Mouse (Mus musculus) hindbrain, embryonic 14.5 days (tissue): Measurements from ENCODE around the gene Epha2. TPM values are rescaled to one million over a fixed set of nuclear protein-coding genes. Genes with fewer than 3 reads are reported as not detected.

Experiments
- ATAC-seq: fragments of 200-750 bp; cut with Nextera tagmentation; 2 replicates; pipeline ENCODE4 v1.8.0; 2017; ENCODE audit warnings: moderate number of reproducible peaks, mild to moderate bottlenecking, moderate TSS enrichment, moderate library complexity; ENCODE audit not compliant: low FRiP score
- DNase-seq: peaks from one replicate; pipeline ENCODE4 v3.0.0-alpha.2; 2015; ENCODE audit warnings: low spot score
- H3K27ac ChIP-seq: fragments of 300-500 bp; sonication (generic); 2 replicates; pipeline ENCODE4 v1.5.1; 2014; ENCODE audit warnings: mild to moderate bottlenecking, moderate library complexity
- H3K27me3 ChIP-seq: fragments of 300-500 bp; sonication (generic); 2 replicates; pipeline ENCODE4 v1.6.1; 2014; ENCODE audit warnings: mild to moderate bottlenecking, low read length, mixed read lengths; ENCODE audit not compliant: control insufficient read depth, insufficient read depth
- H3K36me3 ChIP-seq: fragments of 300-500 bp; sonication (generic); replicated peaks from 2 replicates; pipeline ENCODE4 v1.6.1; 2014; ENCODE audit not compliant: control insufficient read depth, insufficient read depth
- H3K4me1 ChIP-seq: fragments of 300-500 bp; sonication (generic); replicated peaks from 2 replicates; pipeline ENCODE4 v1.6.1; 2014; ENCODE audit warnings: antibody characterized with exemption, low read length, mixed read lengths; ENCODE audit not compliant: control insufficient read depth, insufficient read depth
- H3K4me2 ChIP-seq: fragments of 300-500 bp; sonication (generic); replicated peaks from 2 replicates; pipeline ENCODE4 v1.6.1; 2014; ENCODE audit warnings: mild to moderate bottlenecking, moderate library complexity
- H3K4me3 ChIP-seq: fragments of 300-500 bp; sonication (generic); replicated peaks from 2 replicates; pipeline ENCODE4 v1.5.1; 2014; ENCODE audit warnings: mild to moderate bottlenecking, low read length
- H3K9ac ChIP-seq: fragments of 300-500 bp; sonication (generic); 2 replicates; pipeline ENCODE4 v1.6.1; 2014
- H3K9me3 ChIP-seq: fragments of 300-500 bp; sonication (generic); 2 replicates; pipeline ENCODE4 v1.6.1; 2016; ENCODE audit warnings: low read length; ENCODE audit not compliant: control insufficient read depth
- WGBS: fragments of 180-500 bp; shearing (Covaris S2); extraction: QIAGEN DNeasy Blood & Tissue Kit; methylation state at CpG from one replicate; pipeline ENCODE4 v1.1.7; 2014; 5-methylcytosine and 5-hydroxymethylcytosine counted together
- polyA plus RNA-seq: library from polyadenylated mRNA; unstranded; fragments of >200 nt; fragmentation: Nextera tagmentation; extraction: Ambion mirVana; gene quantifications from 2 replicates; pipeline ENCODE4 v1.2.1, GENCODE M21; 2014

Epha2 gene
- polyA plus RNA-seq, 1 experiment from 2014 or later: 0.64 TPM

- no peaks in the 10 kb centered on the region for H3K4me1 ChIP-seq
- no peak overlapping the region for H3K4me2 ChIP-seq
- 46% methylated on average over 9 of the region's 9 CpGs for WGBS
- H3K27me3 ChIP-seq: no peaks in the 10 kb centered on the region
- H3K9me3 ChIP-seq: no peaks in the 10 kb centered on the region
- H3K36me3 ChIP-seq: no peaks in the 10 kb centered on the region
- DNase-seq (peak; percentile 62), ATAC-seq (no peak)
- H3K4me3 ChIP-seq: no peak overlapping the region
- H3K9ac ChIP-seq: no peak overlapping the region
- no peak overlapping the region for H3K27ac ChIP-seq
Measured at GRCm38 (mm10) chr4:141267837-141268236, 33.2 kb upstream of the Epha2 start.

GRCm38 (mm10) chr4:141268350-141268749 is 32.7 kb upstream of the Epha2 start:
- Histone ChIP-seq H3K36me3 (no peaks in the 10 kb centered on the region), H3K4me3 (no peak overlapping the region), H3K9ac (no peak overlapping the region), H3K27ac (no peak overlapping the region), H3K4me1 (no peaks in the 10 kb centered on the region), H3K27me3 (no peaks in the 10 kb centered on the region), H3K9me3 (no peaks in the 10 kb centered on the region), H3K4me2 (no peak overlapping the region)
- DNase-seq (no peak), ATAC-seq (no peak)
- WGBS: 90% methylated on average over 4 of the region's 4 CpGs

GRCm38 (mm10) chr4:141269080-141269479 is 32.0 kb upstream of the Epha2 start:
- ATAC-seq (no peak), DNase-seq (no peak)
- H3K36me3 ChIP-seq: no peaks in the 10 kb centered on the region
- H3K27ac ChIP-seq: no peak overlapping the region
- H3K4me1 ChIP-seq: 0 out of 2 replicates have a peak, but pooled peaks cover 1% of the 10 kb centered on the region
- no peak overlapping the region for H3K9ac ChIP-seq
- 86% methylated on average over 6 of the region's 6 CpGs for WGBS
- H3K4me2 ChIP-seq: no peak overlapping the region
- no peak overlapping the region for H3K4me3 ChIP-seq
- H3K27me3 ChIP-seq: no peaks in the 10 kb centered on the region
- no peaks in the 10 kb centered on the region for H3K9me3 ChIP-seq

GRCm38 (mm10) chr4:141270201-141270940 is 30.7 kb upstream of the Epha2 start:
- no peaks in the 10 kb centered on the region for H3K36me3 ChIP-seq
- whole genome bisulfite sequencing: 56% methylated on average over 15 of the region's 15 CpGs
- H3K4me2 ChIP-seq: no peak overlapping the region
- H3K9ac ChIP-seq: no peak overlapping the region
- no peaks in the 10 kb centered on the region for H3K27me3 ChIP-seq
- no peaks in the 10 kb centered on the region for H3K9me3 ChIP-seq
- no peak overlapping the region for H3K27ac ChIP-seq
- H3K4me1 ChIP-seq: peaks cover 11% of the 10 kb centered on the region; the same call in 1 of the 2 replicates
- ATAC-seq: no peak
- DNase-seq: no peak
- H3K4me3 ChIP-seq: no peak overlapping the region

GRCm38 (mm10) chr4:141271228-141271627 is 29.8 kb upstream of the Epha2 start:
- Histone ChIP-seq H3K4me2 (no peak overlapping the region), H3K9me3 (no peaks in the 10 kb centered on the region), H3K9ac (no peak overlapping the region), H3K27me3 (no peaks in the 10 kb centered on the region), H3K4me1 (peaks cover 11% of the 10 kb centered on the region; the same call in 1 of the 2 replicates), H3K36me3 (no peaks in the 10 kb centered on the region), H3K27ac (no peak overlapping the region), H3K4me3 (no peak overlapping the region)
- WGBS: 85% methylated on average over 7 of the region's 7 CpGs
- ATAC-seq: no peak
- no peak for DNase-seq

- WGBS: 88% methylated on average over 6 of the region's 6 CpGs
- H3K4me1 ChIP-seq: peaks cover 11% of the 10 kb centered on the region; the same call in 1 of the 2 replicates
- DNase-seq (no peak), ATAC-seq (no peak)
- H3K9me3 ChIP-seq: no peaks in the 10 kb centered on the region
- no peaks in the 10 kb centered on the region for H3K27me3 ChIP-seq
- no peaks in the 10 kb centered on the region for H3K36me3 ChIP-seq
- H3K9ac ChIP-seq: no peak overlapping the region
- H3K4me2 ChIP-seq: no peak overlapping the region
- no peak overlapping the region for H3K27ac ChIP-seq
- no peak overlapping the region for H3K4me3 ChIP-seq
Measured at GRCm38 (mm10) chr4:141271721-141272120, 29.3 kb upstream of the Epha2 start.

GRCm38 (mm10) chr4:141272878-141273277 is 28.2 kb upstream of the Epha2 start:
- H3K27ac ChIP-seq: no peak overlapping the region
- no peak overlapping the region for H3K9ac ChIP-seq
- H3K4me2 ChIP-seq: peak overlapping the region; percentile 29
- no peak for ATAC-seq
- no peak for DNase-seq
- WGBS: 20% methylated on average over 14 of the region's 14 CpGs
- H3K36me3 ChIP-seq: no peaks in the 10 kb centered on the region
- H3K4me1 ChIP-seq: peaks cover 11% of the 10 kb centered on the region; the same call in 1 of the 2 replicates
- no peak overlapping the region for H3K4me3 ChIP-seq
- no peaks in the 10 kb centered on the region for H3K9me3 ChIP-seq
- no peaks in the 10 kb centered on the region for H3K27me3 ChIP-seq

- Histone ChIP-seq H3K9ac (no peak overlapping the region), H3K27ac (no peak overlapping the region)
Measured at GRCm38 (mm10) chr4:141273296-141273695, 27.7 kb upstream of the Epha2 start.

GRCm38 (mm10) chr4:141274485-141275341 is 26.3 kb upstream of the Epha2 start:
- no peaks in the 10 kb centered on the region for H3K27me3 ChIP-seq

More at GRCm38 (mm10) chr4:141273296-141273695, 27.7 kb upstream of the Epha2 start:
- H3K4me2 ChIP-seq: peak overlapping the region; percentile 29
- no peak overlapping the region for H3K4me3 ChIP-seq
- H3K9me3 ChIP-seq: no peaks in the 10 kb centered on the region
- 20% methylated on average over 12 of the region's 12 CpGs for WGBS
- ATAC-seq: peak; percentile 74
- peak; percentile 88 for DNase-seq
- H3K27me3 ChIP-seq: no peaks in the 10 kb centered on the region
- no peaks in the 10 kb centered on the region for H3K36me3 ChIP-seq
- H3K4me1 ChIP-seq: peaks cover 11% of the 10 kb centered on the region; the same call in 1 of the 2 replicates

More at GRCm38 (mm10) chr4:141274485-141275341, 26.3 kb upstream of the Epha2 start:
- DNase-seq: no peak
- Histone ChIP-seq H3K9me3 (no peaks in the 10 kb centered on the region), H3K36me3 (no peaks in the 10 kb centered on the region), H3K9ac (0 out of 2 replicates have a peak overlapping the region, but pooled peaks have one; percentile 20), H3K27ac (no peak overlapping the region), H3K4me3 (no peak overlapping the region), H3K4me2 (peak overlapping the region; percentile 35), H3K4me1 (peaks cover 11% of the 10 kb centered on the region; the same call in 1 of the 2 replicates)
- ATAC-seq: peak; percentile 34
- 26% methylated on average over 23 of the region's 23 CpGs for WGBS
